Mouse (Mus musculus) lung, embryonic 16.5 days (tissue): ENCODE results near the gene Gm21149. TPM values are rescaled to one million over a fixed set of nuclear protein-coding genes. Genes with fewer than 3 reads are reported as not detected.
"Not testable (repeated sequence)": the region's sequence is repeated elsewhere in the genome, so short reads cannot be mapped to it uniquely, and the experiment has no call there.

Experiments
- ATAC-seq: fragments of 200-750 bp; cut with Nextera tagmentation; 2 replicates; pipeline ENCODE4 v1.8.0; 2017; ENCODE audit warnings: low read depth, mild to moderate bottlenecking, moderate library complexity
- H3K27ac ChIP-seq: fragments of 300-500 bp; sonication (generic); 2 replicates; pipeline ENCODE4 v1.5.1; 2014; ENCODE audit warnings: mild to moderate bottlenecking, control low read depth, low read length
- H3K27me3 ChIP-seq: fragments of 300-500 bp; sonication (generic); 2 replicates; pipeline ENCODE4 v1.6.1; 2014; ENCODE audit warnings: low read depth, low read length, mixed read lengths; ENCODE audit not compliant: control insufficient read depth, insufficient read depth
- H3K36me3 ChIP-seq: fragments of 300-500 bp; sonication (generic); 2 replicates; pipeline ENCODE4 v1.6.1; 2014; ENCODE audit warnings: low read length; ENCODE audit not compliant: control insufficient read depth, insufficient read depth
- H3K4me1 ChIP-seq: fragments of 300-500 bp; sonication (generic); replicated peaks from 2 replicates; pipeline ENCODE4 v1.6.1; 2014; ENCODE audit warnings: low read length, mixed read lengths; ENCODE audit not compliant: control insufficient read depth, insufficient read depth
- H3K4me2 ChIP-seq: fragments of 300-500 bp; sonication (generic); 2 replicates; pipeline ENCODE4 v1.6.1; 2014; ENCODE audit warnings: low read depth, low read length, control low read depth
- H3K4me3 ChIP-seq: fragments of 300-500 bp; sonication (generic); 2 replicates; pipeline ENCODE4 v1.5.1; 2014; ENCODE audit warnings: mild to moderate bottlenecking, low read length, control low read depth
- H3K9ac ChIP-seq: fragments of 300-500 bp; sonication (generic); 2 replicates; pipeline ENCODE4 v1.6.1; 2014; ENCODE audit warnings: low read length, control low read depth
- H3K9me3 ChIP-seq: fragments of 300-500 bp; sonication (generic); 2 replicates; pipeline ENCODE4 v1.6.1; 2016; ENCODE audit warnings: low read length; ENCODE audit not compliant: control insufficient read depth
- WGBS: fragments of 180-500 bp; shearing (Covaris S2); extraction: QIAGEN DNeasy Blood & Tissue Kit; methylation state at CpG from one replicate; pipeline ENCODE4 v1.1.7; 2014; 5-methylcytosine and 5-hydroxymethylcytosine counted together
- polyA plus RNA-seq: library from polyadenylated mRNA; unstranded; fragments of >200 nt; fragmentation: Nextera tagmentation; extraction: Ambion mirVana; gene quantifications from 2 replicates; pipeline ENCODE4 v1.2.1, GENCODE M21; 2015

Gene Gm21149
- not detected in 2 replicates for polyA plus RNA-seq

DNA sequence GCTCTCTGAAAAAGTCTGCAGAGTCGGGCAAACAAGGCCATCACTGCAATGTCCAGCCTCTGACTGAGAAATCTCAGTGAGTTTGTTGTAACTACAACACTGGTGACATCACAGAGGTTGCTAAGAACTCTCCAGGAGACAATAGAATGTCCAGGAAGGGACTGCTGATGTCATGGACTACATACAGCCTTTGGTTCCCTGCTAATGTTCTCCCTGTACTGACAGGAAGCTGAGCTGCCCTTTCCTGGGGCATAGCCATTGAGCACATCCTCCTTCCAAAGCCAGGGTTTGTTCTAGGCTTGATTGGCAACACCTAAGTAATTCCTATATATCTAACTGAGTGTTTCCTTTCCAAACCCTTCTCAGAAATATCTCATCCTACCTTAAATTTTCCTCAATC is at the start of gene Gm21149:
Gene Gm21149, minus strand, starts transcription at position 101 of the 400 bp plus-strand sequence.
- H3K27ac ChIP-seq, H3K4me1 ChIP-seq, ATAC-seq, H3K9me3 ChIP-seq, H3K27me3 ChIP-seq, H3K9ac ChIP-seq, H3K4me2 ChIP-seq, H3K36me3 ChIP-seq, H3K4me3 ChIP-seq: not testable (repeated sequence)
- WGBS: 51% methylated on average over 1 of the region's 1 CpGs

DNA sequence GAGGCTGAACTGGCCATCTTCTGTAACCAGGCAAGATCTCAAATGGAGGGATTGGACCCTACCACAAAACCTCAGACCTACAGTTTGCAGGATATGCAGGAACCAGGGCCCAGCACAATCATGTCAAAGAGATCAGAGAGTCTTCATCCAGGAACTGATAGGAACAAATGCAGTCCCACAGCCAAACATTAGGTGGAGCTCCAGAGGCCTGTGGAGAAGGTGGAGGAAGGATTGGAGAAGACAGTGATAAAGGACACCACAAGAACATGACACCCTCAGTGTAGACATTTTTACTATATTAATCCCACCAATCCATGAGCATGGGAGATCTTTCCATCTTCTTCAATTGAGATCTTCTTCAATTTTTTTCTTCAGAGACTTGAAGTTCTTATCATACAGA is 46.1 kb upstream of the Gm21149 start:
- not testable (repeated sequence) for H3K27ac ChIP-seq, H3K27me3 ChIP-seq, H3K9ac ChIP-seq, H3K9me3 ChIP-seq, H3K4me1 ChIP-seq, ATAC-seq, H3K4me2 ChIP-seq, H3K36me3 ChIP-seq, H3K4me3 ChIP-seq

DNA sequence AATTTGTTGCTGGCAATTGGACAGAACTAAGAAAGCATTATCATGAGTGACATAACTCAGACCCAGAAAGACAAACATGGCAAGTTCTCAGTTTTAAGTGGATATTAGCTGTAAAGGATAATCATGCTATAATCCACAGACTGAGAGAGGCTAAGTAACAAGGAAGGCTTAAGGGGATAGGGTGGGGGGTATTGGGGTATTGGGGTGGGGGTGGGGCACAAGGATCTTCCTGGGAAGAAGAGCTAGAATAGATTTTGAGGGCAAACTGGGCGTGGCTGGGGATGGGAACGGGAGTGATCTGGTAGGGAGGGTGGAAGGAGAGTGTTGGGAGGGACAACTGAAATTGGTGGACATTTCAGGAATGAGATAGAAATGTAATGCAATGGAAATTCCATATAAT is 45.7 kb upstream of the Gm21149 start:
- ATAC-seq, H3K4me3 ChIP-seq, H3K9ac ChIP-seq, H3K27ac ChIP-seq, H3K36me3 ChIP-seq, H3K4me2 ChIP-seq, H3K27me3 ChIP-seq, H3K9me3 ChIP-seq, H3K4me1 ChIP-seq: not testable (repeated sequence)
- WGBS: 26% methylated on average over 2 of the region's 2 CpGs

DNA sequence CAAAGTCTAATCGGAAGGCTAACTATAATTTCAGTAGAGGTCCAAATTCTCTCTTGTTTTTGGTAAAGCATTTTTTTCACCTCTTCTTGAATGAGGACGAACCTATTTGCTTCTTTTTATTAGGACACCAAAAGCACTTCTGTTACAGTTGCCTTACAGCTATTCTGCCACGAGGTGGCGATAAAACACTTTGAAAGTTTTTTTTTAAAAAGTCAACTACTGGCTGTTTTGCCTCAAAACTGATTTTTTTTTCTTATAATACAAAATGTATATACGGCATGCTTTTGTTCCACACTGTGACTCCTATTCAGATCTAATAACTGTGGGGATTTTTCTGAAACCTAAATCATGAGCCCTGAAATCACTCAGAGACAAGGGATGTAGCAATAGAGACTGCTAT is 44.1 kb upstream of the Gm21149 start:
- not testable (repeated sequence) for H3K4me1 ChIP-seq, H3K36me3 ChIP-seq, H3K27me3 ChIP-seq, H3K9me3 ChIP-seq, H3K9ac ChIP-seq, H3K4me2 ChIP-seq, H3K27ac ChIP-seq, H3K4me3 ChIP-seq, ATAC-seq
- WGBS: 12% methylated on average over 5 of the region's 5 CpGs

DNA sequence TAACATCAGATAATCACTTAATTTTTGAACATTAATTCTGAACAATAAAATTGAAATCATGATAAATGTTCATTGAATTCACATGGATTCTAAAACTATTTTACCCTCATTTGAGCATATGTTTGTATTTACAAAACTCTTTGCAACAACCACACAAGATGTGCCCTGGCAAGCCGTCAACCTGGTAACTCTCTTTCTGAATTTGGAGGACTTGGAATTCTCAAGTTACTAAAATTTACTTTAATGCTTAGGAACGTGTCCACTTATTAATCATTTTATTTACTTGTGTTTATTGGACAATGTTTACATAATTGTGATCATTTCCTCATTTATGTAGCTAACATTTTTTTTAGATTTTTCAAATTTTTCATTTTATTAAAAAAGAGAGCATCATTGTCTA is 40.8 kb upstream of the Gm21149 start:
- 57% methylated on average over 2 of the region's 2 CpGs for WGBS
- H3K4me2 ChIP-seq, ATAC-seq, H3K4me1 ChIP-seq, H3K27ac ChIP-seq, H3K9me3 ChIP-seq, H3K27me3 ChIP-seq, H3K4me3 ChIP-seq, H3K9ac ChIP-seq, H3K36me3 ChIP-seq: not testable (repeated sequence)

GRCm38 (mm10) chr5:15512236-15512635 is 35.9 kb upstream of the Gm21149 start:
- not testable (repeated sequence) for H3K27me3 ChIP-seq, H3K36me3 ChIP-seq, H3K4me3 ChIP-seq, H3K9me3 ChIP-seq, ATAC-seq, H3K9ac ChIP-seq, H3K27ac ChIP-seq, H3K4me2 ChIP-seq, H3K4me1 ChIP-seq
- 60% methylated on average over 3 of the region's 3 CpGs for WGBS

- H3K4me2 ChIP-seq, ATAC-seq, H3K9ac ChIP-seq, H3K27me3 ChIP-seq, H3K27ac ChIP-seq, H3K4me1 ChIP-seq, H3K4me3 ChIP-seq, H3K36me3 ChIP-seq: not testable (repeated sequence)
- WGBS: 73% methylated on average over 1 of the region's 1 CpGs
- peaks cover 11% of the 10 kb centered on the region; the same call in 1 of the 2 replicates for H3K9me3 ChIP-seq
Observed at GRCm38 (mm10) chr5:15509911-15510310, 33.6 kb upstream of the Gm21149 start.

DNA sequence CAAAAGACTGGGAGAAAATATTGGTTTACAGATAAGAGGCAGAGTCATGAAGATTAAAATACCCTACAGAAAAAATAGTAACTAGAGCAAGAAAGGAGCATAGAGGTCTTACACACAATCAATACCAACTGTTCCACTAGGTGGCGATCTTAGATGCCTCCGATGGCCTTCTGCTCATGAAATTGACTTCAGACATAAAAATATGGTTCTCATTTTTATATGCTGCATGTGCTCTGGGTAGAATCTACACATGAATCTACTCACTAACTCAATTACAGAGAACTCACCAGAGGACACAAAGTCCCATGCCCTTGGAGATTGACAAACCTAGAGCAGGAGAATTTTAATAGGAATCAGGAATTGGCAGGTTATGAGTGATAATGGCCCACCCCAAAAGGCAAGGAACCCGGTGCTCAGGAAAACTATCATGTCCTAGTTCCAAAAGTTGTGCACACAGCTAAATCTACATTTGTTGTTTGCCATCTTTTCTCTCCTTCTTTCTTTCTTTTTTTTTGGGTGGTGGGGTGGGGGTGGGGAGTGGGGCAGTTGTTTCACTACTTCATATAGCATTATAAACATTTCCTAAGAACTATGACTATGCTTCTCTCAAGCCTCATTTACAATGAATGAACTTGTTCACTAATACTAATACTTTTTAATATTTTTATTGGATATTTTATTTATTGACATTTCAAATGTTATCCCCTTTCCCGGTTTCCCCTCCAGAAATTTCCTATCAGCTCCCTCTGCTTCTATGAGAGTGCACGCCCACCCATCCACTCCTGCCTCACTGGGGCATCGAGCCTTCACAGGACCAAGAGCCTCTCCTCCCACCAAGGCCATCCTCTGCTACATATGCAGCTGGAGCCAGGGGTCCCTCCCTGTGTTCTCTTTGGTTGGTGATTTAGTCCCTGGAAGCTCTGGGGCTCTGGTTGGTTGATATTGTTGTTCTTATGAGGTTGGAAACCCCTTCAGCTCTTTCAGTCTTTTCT is 32.4 kb upstream of the Gm21149 start:
- WGBS: 56% methylated on average over 6 of the region's 6 CpGs
- not testable (repeated sequence) for H3K4me2 ChIP-seq, H3K9ac ChIP-seq, H3K27me3 ChIP-seq, H3K4me3 ChIP-seq, H3K4me1 ChIP-seq, ATAC-seq, H3K36me3 ChIP-seq, H3K27ac ChIP-seq
- peaks cover 11% of the 10 kb centered on the region; the same call in 1 of the 2 replicates for H3K9me3 ChIP-seq

DNA sequence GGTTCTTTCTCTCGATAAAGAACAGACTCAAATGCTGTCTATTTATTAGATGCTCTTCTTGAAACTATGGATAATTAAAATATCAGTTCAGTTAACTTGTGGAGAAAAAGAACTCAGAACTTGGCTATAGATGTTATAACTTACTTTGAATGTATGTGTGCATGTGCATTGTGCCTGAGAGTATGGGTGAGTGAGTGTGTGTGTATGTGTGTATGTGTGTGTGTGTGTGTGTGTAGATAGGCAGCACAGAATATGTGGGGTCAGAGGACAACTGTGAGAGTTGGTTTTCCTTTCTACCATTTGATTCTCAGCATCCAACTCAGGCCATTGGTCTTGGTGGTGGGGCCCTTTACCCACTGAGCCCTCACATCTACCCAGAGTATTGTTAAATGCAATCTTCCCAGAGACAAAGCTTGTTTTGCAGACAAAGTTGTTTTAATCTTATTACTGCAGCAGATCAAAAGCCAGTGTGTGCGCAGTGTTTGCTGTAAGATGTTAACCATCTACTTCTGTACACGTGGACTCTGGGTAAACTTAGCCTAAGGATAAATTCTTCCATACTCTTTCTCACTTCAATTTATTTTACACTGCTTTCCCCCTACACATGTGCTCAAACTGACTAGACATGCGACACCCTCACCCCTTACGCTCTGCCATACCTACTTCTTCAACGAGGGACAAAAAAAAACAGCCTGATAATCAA is 31.6 kb upstream of the Gm21149 start:
- WGBS: 63% methylated on average over 6 of the region's 6 CpGs
- H3K9me3 ChIP-seq: peaks cover 11% of the 10 kb centered on the region; the same call in 1 of the 2 replicates
- not testable (repeated sequence) for H3K4me3 ChIP-seq, H3K27ac ChIP-seq, H3K4me2 ChIP-seq, H3K36me3 ChIP-seq, H3K27me3 ChIP-seq, H3K9ac ChIP-seq, H3K4me1 ChIP-seq
- ATAC-seq: peak; percentile 52; the same call in 1 of the 2 replicates
